Mouse (Mus musculus): ENCODE data around the gene Tgfbr3.

DNA sequence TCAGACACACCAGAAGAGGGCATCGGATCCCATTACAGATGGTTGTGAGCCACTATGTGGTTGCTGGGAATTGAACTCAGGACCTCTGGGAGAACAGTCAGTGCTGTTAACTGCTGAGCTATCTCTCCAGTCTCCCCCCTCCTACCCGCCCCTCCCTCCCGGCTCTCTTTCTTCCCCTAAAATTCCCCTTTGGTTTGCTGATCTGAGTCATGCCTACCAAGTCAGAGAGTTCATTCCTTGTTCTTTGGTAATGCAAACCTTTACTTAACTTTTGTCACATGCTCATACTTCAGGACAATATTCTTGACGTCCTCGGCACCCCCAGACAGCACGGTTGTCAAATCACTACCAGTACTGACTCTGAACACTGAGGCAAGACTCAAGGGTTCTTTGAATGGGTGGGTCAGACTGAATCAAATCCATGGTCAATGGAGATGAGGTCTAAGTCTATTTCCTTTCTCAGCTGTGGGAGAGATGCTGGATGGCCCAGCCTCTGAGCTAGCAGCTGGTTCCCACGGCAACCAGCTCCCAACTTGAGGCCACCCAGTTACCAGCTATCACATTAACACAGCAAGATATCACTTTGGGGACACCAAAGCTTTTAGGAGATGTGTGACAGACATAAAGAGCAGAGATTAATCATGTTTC lies 130.8 kb downstream of the Tgfbr3 start:
- no peak for TF ChIP-seq CTCF (IDR thresholded peaks at IDR 0.05; ENCODE audit: extremely low read depth, insufficient read length, insufficient replicate concordance, low read depth, low read length)
- no peak for TF ChIP-seq POLR2A (IDR thresholded peaks at IDR 0.05; ENCODE audit: low read depth, low read length)

All from small intestine, adult 2 months (tissue).